Mouse (Mus musculus) brain, embryonic 14.5 days (tissue): Measurements from ENCODE around the gene Msh5.

Experiments
- CTCF ChIP-seq: fragments of 200-500 bp; IDR thresholded peaks from 2 replicates; pipeline ENCODE4 v1.5.1; 2012; ENCODE audit warnings: inconsistent platforms, mild to moderate bottlenecking, moderate library complexity, borderline replicate concordance; ENCODE audit not compliant: insufficient read depth, insufficient read length; ENCODE audit errors: extremely low read depth
- POLR2A ChIP-seq: fragments of 200-500 bp; IDR thresholded peaks from 2 replicates; pipeline ENCODE4 v1.6.1; 2012; ENCODE audit warnings: mild to moderate bottlenecking, inconsistent platforms, borderline replicate concordance; ENCODE audit not compliant: poor library complexity, insufficient read depth, insufficient read length, severe bottlenecking; ENCODE audit errors: extremely low read depth

GRCm38 (mm10) chr17:35017706-35018030 lies 28.9 kb downstream of the Msh5 start:
- no peak for TF ChIP-seq CTCF
- no peak for TF ChIP-seq POLR2A
